Mouse (Mus musculus): ENCODE measurements around the gene Lmbr1l. TPM values are rescaled to one million over a fixed set of nuclear protein-coding genes. Genes with fewer than 3 reads are reported as not detected.

The Lmbr1l gene
- total RNA-seq, 2 experiments from 2014 or later: 11.5 to 13.4 TPM

Other genes starting within 250 kb of the Lmbr1l start
- gene Rnd1, start 240.8 kb downstream of the Lmbr1l start, total RNA-seq (2021): 1 to 10 TPM; 1.3 to 1.5 TPM
- gene Ccdc65, start 210.0 kb downstream of the Lmbr1l start, total RNA-seq (2021): under 1 TPM in 1 of 2 experiments, not detected in 1; 0.18 TPM
- 1 to 10 TPM; 4.7 to 7.2 TPM for gene Fkbp11, start 190.0 kb downstream of the Lmbr1l start, total RNA-seq (2021)
- gene Arf3, start 155.0 kb downstream of the Lmbr1l start, total RNA-seq (2021): 10 to 100 TPM; 18.5 to 20.8 TPM
- gene Wnt10b, start 140.1 kb downstream of the Lmbr1l start, total RNA-seq (2021): under 1 TPM; 0.34 to 0.57 TPM
- not detected for gene Wnt1, start 128.4 kb downstream of the Lmbr1l start, total RNA-seq (2021)
- gene Ddn, start 108.7 kb downstream of the Lmbr1l start, total RNA-seq (2021): under 1 TPM; 0.21 to 0.59 TPM
- 100 to 1,000 TPM in 1 of 2 experiments, 10 to 100 TPM in 1; 90.5 to 103 TPM for gene Prkag1, start 86.7 kb downstream of the Lmbr1l start, total RNA-seq (2021)
- gene Kmt2d, start 47.0 kb downstream of the Lmbr1l start, total RNA-seq (2021): 10 to 100 TPM; 52.1 to 57.7 TPM
- gene Rhebl1, start 23.7 kb downstream of the Lmbr1l start, total RNA-seq (2021): 1 to 10 TPM; 2.0 to 2.8 TPM
- gene Dhh, start 19.7 kb downstream of the Lmbr1l start, total RNA-seq (2021): 1 to 10 TPM; 1.8 TPM
- gene Tuba1b, start 16.3 kb upstream of the Lmbr1l start, total RNA-seq (2021): 100 to 1,000 TPM; 163 to 175 TPM
- not detected for gene Gm49450, start 35.3 kb upstream of the Lmbr1l start, total RNA-seq (2021)
- gene Tuba1a, start 35.5 kb upstream of the Lmbr1l start, total RNA-seq (2021): 100 to 1,000 TPM in 1 of 2 experiments, 10 to 100 TPM in 1; 99.4 to 105 TPM
- gene Tuba1c, start 111.7 kb upstream of the Lmbr1l start, total RNA-seq (2021): 10 to 100 TPM; 33.5 to 33.7 TPM
- under 1 TPM; 0.14 to 0.42 TPM for gene Prph, start 136.9 kb upstream of the Lmbr1l start, total RNA-seq (2021)
- gene Troap, start 156.3 kb upstream of the Lmbr1l start, total RNA-seq (2021): under 1 TPM; 0.13 to 0.67 TPM
- gene C1ql4, start 169.6 kb upstream of the Lmbr1l start, total RNA-seq (2021): not detected
- under 1 TPM; 0.16 to 0.45 TPM for gene Dnajc22, start 174.9 kb upstream of the Lmbr1l start, total RNA-seq (2021)
- gene Spats2, start 207.7 kb upstream of the Lmbr1l start, total RNA-seq (2021): 1 to 10 TPM; 7.7 to 7.9 TPM